8 mouse cellular contexts compared by ENCODE assay signal in genomic region chr11:4095171-4096053, GRCm38 (mm10). TPM values are rescaled to one million over a fixed set of nuclear protein-coding genes. Genes with fewer than 3 reads are reported as not detected.
DNase-seq lines count a peak whose midpoint lies in the region; ATAC-seq lines count a peak whose summit lies in the region.

TSS of gene Mtfp1 (minus strand) at chr11:4095445.

- peak within 1 kb of the TSS; percentile 91 for H3K27ac ChIP-seq in limb, embryonic 15.5 days
- peak within 1 kb of the TSS; percentile 89 for H3K27ac ChIP-seq in midbrain, embryonic 15.5 days

- peak within 1 kb of the TSS; percentile 58 for H3K4me3 ChIP-seq in limb, embryonic 15.5 days
- peak within 1 kb of the TSS; percentile 56 for H3K4me3 ChIP-seq in midbrain, embryonic 15.5 days

- H3K27me3 ChIP-seq in limb, embryonic 15.5 days, result no peaks in the 10 kb centered on the region
- H3K27me3 ChIP-seq in midbrain, embryonic 15.5 days (replicated peaks), result no peaks in the 10 kb centered on the region

- H3K9me3 ChIP-seq in limb, embryonic 15.5 days, result no peaks in the 10 kb centered on the region
- no peaks in the 10 kb centered on the region; the same call in 1 of the 2 replicates for H3K9me3 ChIP-seq in midbrain, embryonic 15.5 days

- no peak for ATAC-seq in limb, embryonic 15.5 days (ENCODE audit: insufficient number of reproducible peaks, low FRiP score, low TSS enrichment, low read depth)
- ATAC-seq in midbrain, embryonic 15.5 days (replicated peaks), result no peak; the same call in 1 of the 2 replicates

- 7% methylated on average over 31 of the region's 34 CpGs for WGBS in limb, embryonic 15.5 days
- 8% methylated on average over 32 of the region's 34 CpGs for WGBS in midbrain, embryonic 15.5 days

- H3K36me3 ChIP-seq in limb, embryonic 15.5 days, result peaks cover 3% of the 10 kb centered on the region; the same call in 1 of the 2 replicates
- H3K36me3 ChIP-seq in midbrain, embryonic 15.5 days (replicated peaks), result no peaks in the 10 kb centered on the region

- peak within 1 kb of the TSS; percentile 37 for H3K9ac ChIP-seq in limb, embryonic 15.5 days
- peak within 1 kb of the TSS; percentile 51 for H3K9ac ChIP-seq in midbrain, embryonic 15.5 days

- H3K4me1 ChIP-seq in limb, embryonic 15.5 days, result peaks cover 27% of the 10 kb centered on the region
- H3K4me1 ChIP-seq in midbrain, embryonic 15.5 days, result peaks cover 32% of the 10 kb centered on the region

- peak within 1 kb of the TSS; percentile 85 for H3K4me2 ChIP-seq in limb, embryonic 15.5 days
- peak within 1 kb of the TSS; percentile 84 for H3K4me2 ChIP-seq in midbrain, embryonic 15.5 days

- DNase-seq in 3134 (ENCODE audit: extremely low read depth, insufficient read length, low spot score), result peak; percentile 51
- DNase-seq in adrenal gland, adult 18-20 months (ENCODE audit: low spot score in 2 of 2), result peak; percentile 42 to 52
- DNase-seq in embryo, embryonic 9.5 days (ENCODE audit: extremely low spot score), result peak; percentile 68
- DNase-seq in heart, adult 9 months (ENCODE audit: low spot score in 2 of 2), result peak; percentile 73 to 74
- peak; percentile 63 to 69 for DNase-seq in kidney, adult 8-10 months
- DNase-seq in spleen, postnatal 36 days (ENCODE audit: low spot score in 2 of 2), result peak; percentile 49 to 57

RNA-seq across cellular contexts. Expression of gene Mtfp1, which starts in this region (rescaled TPM):
- 10 to 100 TPM; 23.5 to 30.9 TPM for total RNA-seq in adrenal gland, adult 18-20 months (2021)
- polyA plus RNA-seq in limb, embryonic 15.5 days (2015; fragmentation: Nextera tagmentation; extraction: Ambion mirVana), result 5.5 and 6.1 TPM in 2 replicates
- polyA plus RNA-seq in midbrain, embryonic 15.5 days (2015; fragmentation: Nextera tagmentation; extraction: Ambion mirVana), result 9.3 and 12.8 TPM in 2 replicates
